9 mouse cellular contexts compared by ENCODE assay signal in genomic region chr6:91678506-91679094, GRCm38 (mm10). TPM values are rescaled to one million over a fixed set of nuclear protein-coding genes. Genes with fewer than 3 reads are reported as not detected.
DNase-seq lines count a peak whose midpoint lies in the region; ATAC-seq and TF ChIP-seq lines count a peak whose summit lies in the region.
"Had no signal": no experiment of that assay in that cellular context is flagged by ENCODE, and none has a peak within 500 bp of the region (broad histone marks: within the 10 kb centered on the region; RNA-seq: fewer than 3 reads in every experiment).

No protein-coding gene starts in this region.

- TF ChIP-seq CTCF in lung, postnatal 0 days (IDR thresholded peaks at IDR 0.05) = peak; percentile 12; the same call in 1 of the 2 replicates
- peak; percentile 37 for TF ChIP-seq CTCF in liver, postnatal 0 days (IDR thresholded peaks at IDR 0.05; ENCODE audit: low read depth)

- no peaks in the 10 kb centered on the region for H3K27me3 ChIP-seq in lung, postnatal 0 days (replicated peaks; ENCODE audit: insufficient read depth, low read length)
- H3K27me3 ChIP-seq in liver, postnatal 0 days (ENCODE audit: insufficient read depth, low read length) = no peaks in the 10 kb centered on the region
- H3K27me3 ChIP-seq: embryonic facial prominence, embryonic 12.5 days had no signal

- no peak for ATAC-seq in lung, postnatal 0 days
- peak; percentile 58 for ATAC-seq in erythroid progenitor cell, adult 5-6 weeks (replicated peaks; ENCODE audit: low FRiP score, poor library complexity, severe bottlenecking)
- peak; percentile 53 for ATAC-seq in liver, postnatal 0 days
- ATAC-seq in granulocyte monocyte progenitor cell, adult 5-6 weeks (replicated peaks; ENCODE audit: poor library complexity, severe bottlenecking) = no peak

- DNase-seq in adrenal gland, postnatal 14 days = peak; percentile 19
- DNase-seq in adrenal gland, adult 8-10 months = no peak
- no peak for DNase-seq in lung, postnatal 0 days (ENCODE audit: low spot score)
- DNase-seq in lung, postnatal 4 days = no peak
- DNase-seq in liver, postnatal 0 days = no peak
- no peak for DNase-seq in ovary, adult 18-20 months (ENCODE audit: low spot score)

- peak overlapping the region; percentile 35; the same call in 1 of the 2 replicates for H3K27ac ChIP-seq in lung, postnatal 0 days (ENCODE audit: low read length)
- 0 out of 2 replicates have a peak overlapping the region, but pooled peaks have one; percentile 61 for H3K27ac ChIP-seq in liver, postnatal 0 days (ENCODE audit: low read depth)
- H3K27ac ChIP-seq: embryonic facial prominence, embryonic 12.5 days had no signal

- no peaks in the 10 kb centered on the region for H3K9me3 ChIP-seq in lung, postnatal 0 days (ENCODE audit: low read length)
- H3K9me3 ChIP-seq in liver, postnatal 0 days (ENCODE audit: low read length) = no peaks in the 10 kb centered on the region
- H3K9me3 ChIP-seq: embryonic facial prominence, embryonic 12.5 days had no signal

- TF ChIP-seq EP300 in lung, postnatal 0 days (IDR thresholded peaks at IDR 0.05) = no peak
- TF ChIP-seq EP300 in liver, postnatal 0 days (IDR thresholded peaks at IDR 0.05; ENCODE audit: low read depth) = no peak

- H3K4me2 ChIP-seq in lung, postnatal 0 days (replicated peaks; ENCODE audit: low read depth, low read length) = no peak overlapping the region
- H3K4me2 ChIP-seq in liver, postnatal 0 days (ENCODE audit: low read depth, low read length) = peak overlapping the region; percentile 47
- H3K4me2 ChIP-seq: embryonic facial prominence, embryonic 12.5 days had no signal

- H3K9ac ChIP-seq in lung, postnatal 0 days (replicated peaks; ENCODE audit: low read depth) = no peak overlapping the region
- peak overlapping the region; percentile 14 for H3K9ac ChIP-seq in liver, postnatal 0 days (replicated peaks)
- H3K9ac ChIP-seq: embryonic facial prominence, embryonic 12.5 days had no signal

- WGBS in lung, postnatal 0 days = 47% methylated on average over 12 of the region's 12 CpGs
- WGBS in liver, postnatal 0 days (ENCODE audit: insufficient replicate concordance) = 15% methylated on average over 12 of the region's 12 CpGs

- no peak overlapping the region for H3K4me3 ChIP-seq in lung, postnatal 0 days (ENCODE audit: low read depth, low read length)
- H3K4me3 ChIP-seq in liver, postnatal 0 days (ENCODE audit: low read depth, low read length) = peak overlapping the region; percentile 13; the same call in 1 of the 2 replicates
- H3K4me3 ChIP-seq: embryonic facial prominence, embryonic 12.5 days had no signal

- H3K4me1 ChIP-seq in lung, postnatal 0 days (ENCODE audit: insufficient read depth, low read depth, low read length) = no peaks in the 10 kb centered on the region
- peaks cover 18% of the 10 kb centered on the region for H3K4me1 ChIP-seq in liver, postnatal 0 days (ENCODE audit: insufficient read depth)

- no peaks in the 10 kb centered on the region for H3K36me3 ChIP-seq in lung, postnatal 0 days (ENCODE audit: insufficient read depth, low read length)
- no peaks in the 10 kb centered on the region for H3K36me3 ChIP-seq in liver, postnatal 0 days (replicated peaks; ENCODE audit: insufficient read depth, low read length)
- H3K36me3 ChIP-seq: embryonic facial prominence, embryonic 12.5 days had no signal

RNA-seq across cellular contexts. Expression of gene Slc6a6, which starts 5.3 kb away (rescaled TPM):
- total RNA-seq in adrenal gland, postnatal 14 days (2021) = 259 and 278 TPM in 2 replicates
- total RNA-seq in adrenal gland, adult 8-10 months (2022) = 100 to 1,000 TPM; 468 to 562 (median 518) TPM
- polyA plus RNA-seq in lung, postnatal 0 days (2015; fragmentation: Nextera tagmentation; extraction: Ambion mirVana) = 92.6 and 119 TPM in 2 replicates
- 25.6 and 25.9 TPM in 2 replicates for total RNA-seq in erythroid progenitor cell, adult 5-6 weeks (2015; ENCODE audit: low replicate concordance)
- total RNA-seq in erythroid progenitor cell, adult 5-6 weeks (2017; ENCODE audit: low replicate concordance) = 9.8 and 10.9 TPM in 2 replicates
- polyA plus RNA-seq in liver, postnatal 0 days (2015; fragmentation: Nextera tagmentation; extraction: Ambion mirVana) = 31.1 and 34.4 TPM in 2 replicates
- 42.8 and 42.9 TPM in 2 replicates for total RNA-seq in granulocyte monocyte progenitor cell, adult 5-6 weeks (2014; fragmentation: Nextera tagmentation)
- 18.9 and 30.2 TPM in 2 replicates for total RNA-seq in granulocyte monocyte progenitor cell, adult 5-6 weeks (2017)

Comparison
In these comparisons a context has a peak if more than half of its experiments do, and no peak if none do; other contexts are left out.
1. ATAC-seq: peak in erythroid progenitor cell, adult 5-6 weeks (single experiment) and liver, postnatal 0 days (single experiment); none in lung, postnatal 0 days (single experiment) and granulocyte monocyte progenitor cell, adult 5-6 weeks (single experiment).